Comparison of ENCODE assay signal across 23 mouse cellular contexts in the genomic region with DNA sequence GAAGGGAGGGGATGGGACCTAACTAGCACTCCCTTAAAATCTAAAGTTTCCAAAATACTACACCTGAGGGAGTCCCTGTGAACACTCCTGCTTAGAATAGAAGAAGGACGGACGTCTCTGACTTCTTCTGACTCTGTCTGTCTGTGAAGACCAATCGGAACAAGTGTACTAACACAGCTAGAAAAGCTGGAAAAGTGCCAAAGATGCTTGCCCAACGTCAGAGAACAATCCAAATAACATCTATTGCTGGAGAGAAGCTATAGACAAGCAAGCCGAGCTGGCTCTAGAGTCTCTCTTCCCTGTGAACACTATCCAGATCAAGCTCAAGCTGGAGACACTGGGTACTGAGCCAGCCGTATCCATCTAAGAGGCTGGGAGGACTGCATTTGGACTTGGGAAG. TPM values are rescaled to one million over a fixed set of nuclear protein-coding genes. Genes with fewer than 3 reads are reported as not detected.
DNase-seq lines count a peak whose midpoint lies in the region; ATAC-seq and TF ChIP-seq lines count a peak whose summit lies in the region.
"Had no signal": no experiment of that assay in that cellular context is flagged by ENCODE, and none has a peak within 500 bp of the region (broad histone marks: within the 10 kb centered on the region; RNA-seq: fewer than 3 reads in every experiment).

No protein-coding gene starts in this region.

- H3K9ac ChIP-seq in heart, embryonic 13.5 days, result no peak overlapping the region
- no peak overlapping the region for H3K9ac ChIP-seq in heart, adult 2 months (ENCODE audit: low read depth, low read length)
- H3K9ac ChIP-seq in liver, embryonic 12.5 days, result no peak overlapping the region
- no peak overlapping the region for H3K9ac ChIP-seq in liver, embryonic 11.5 days (ENCODE audit: low read depth, low read length)
- H3K9ac ChIP-seq in ES-Bruce4 (ENCODE audit: low read depth, poor library complexity, severe bottlenecking), result peak overlapping the region; percentile 16; the same call in 1 of the 2 replicates
- H3K9ac ChIP-seq: midbrain, embryonic 13.5 days had no signal

- TF ChIP-seq POLR2A in heart, adult 2 months (IDR thresholded peaks at IDR 0.05; ENCODE audit: insufficient read depth, low read depth, low read length), result no peak
- TF ChIP-seq POLR2A in ES-Bruce4 (IDR thresholded peaks at IDR 0.05; ENCODE audit: insufficient read depth, low read length), result no peak
- TF ChIP-seq POLR2A in embryonic fibroblast, embryonic 13.5 days (IDR thresholded peaks at IDR 0.05; ENCODE audit: low read depth, low read length), result no peak
- no peak for TF ChIP-seq POLR2A in cerebellum, adult 2 months (IDR thresholded peaks at IDR 0.05; ENCODE audit: borderline replicate concordance, insufficient read depth, low read length)

- TF ChIP-seq CTCF in heart, adult 2 months (IDR thresholded peaks at IDR 0.05), result no peak
- TF ChIP-seq CTCF in ES-Bruce4 (IDR thresholded peaks at IDR 0.05; ENCODE audit: low read depth, low read length), result no peak
- TF ChIP-seq CTCF in embryonic fibroblast, embryonic 13.5 days (IDR thresholded peaks at IDR 0.05; ENCODE audit: borderline replicate concordance, insufficient read depth, low read length), result no peak
- no peak for TF ChIP-seq CTCF in cerebellum, adult 2 months (IDR thresholded peaks at IDR 0.05; ENCODE audit: borderline replicate concordance, insufficient read depth, low read depth, low read length)

- peaks cover 5% of the 10 kb centered on the region; the same call in 1 of the 2 replicates for H3K9me3 ChIP-seq in heart, embryonic 13.5 days
- H3K9me3 ChIP-seq in liver, embryonic 12.5 days (replicated peaks), result no peaks in the 10 kb centered on the region
- peaks cover 2% of the 10 kb centered on the region; the same call in 1 of the 2 replicates for H3K9me3 ChIP-seq in liver, embryonic 11.5 days (ENCODE audit: control insufficient read depth, low read length)
- peaks cover 4% of the 10 kb centered on the region; the same call in 1 of the 2 replicates for H3K9me3 ChIP-seq in ES-Bruce4 (replicated peaks; ENCODE audit: control insufficient read depth, insufficient read depth, low read length, poor library complexity, severe bottlenecking)

- H3K4me1 ChIP-seq in heart, embryonic 13.5 days, result peaks cover 11% of the 10 kb centered on the region
- no peaks in the 10 kb centered on the region for H3K4me1 ChIP-seq in heart, adult 2 months (ENCODE audit: control insufficient read depth, insufficient read depth, low read length)
- H3K4me1 ChIP-seq in liver, embryonic 12.5 days, result no peaks in the 10 kb centered on the region
- no peaks in the 10 kb centered on the region for H3K4me1 ChIP-seq in liver, embryonic 11.5 days (replicated peaks; ENCODE audit: control insufficient read depth, insufficient read depth, low read length)
- peaks cover 3% of the 10 kb centered on the region for H3K4me1 ChIP-seq in ES-Bruce4 (ENCODE audit: control insufficient read depth, insufficient read depth, low read length)
- H3K4me1 ChIP-seq in embryonic fibroblast, embryonic 13.5 days (ENCODE audit: control insufficient read depth, insufficient read depth, low read length), result 0 out of 2 replicates have a peak, but pooled peaks cover 4% of the 10 kb centered on the region
- no peaks in the 10 kb centered on the region for H3K4me1 ChIP-seq in cerebellum, adult 2 months (ENCODE audit: control insufficient read depth, insufficient read depth, low read length)

- H3K27ac ChIP-seq in heart, embryonic 13.5 days (replicated peaks), result no peak overlapping the region
- H3K27ac ChIP-seq in heart, adult 2 months, result no peak overlapping the region
- no peak overlapping the region for H3K27ac ChIP-seq in liver, embryonic 12.5 days
- H3K27ac ChIP-seq in liver, embryonic 11.5 days (ENCODE audit: low read depth, low read length), result no peak overlapping the region
- H3K27ac ChIP-seq in ES-Bruce4 (ENCODE audit: insufficient read depth, low read length), result no peak overlapping the region
- H3K27ac ChIP-seq in embryonic fibroblast, embryonic 13.5 days (ENCODE audit: insufficient read depth, low read length), result peak overlapping the region; percentile 9; the same call in 1 of the 2 replicates
- no peak overlapping the region for H3K27ac ChIP-seq in cerebellum, adult 2 months (ENCODE audit: insufficient read depth, low read length)
- H3K27ac ChIP-seq: limb, embryonic 10.5 days; midbrain, embryonic 13.5 days had no signal

- intact Hi-C loops in heart, adult 2 months (cut with DNase I), result no loop called here

- H3K79me2 ChIP-seq in heart, adult 2 months (replicated peaks; ENCODE audit: control insufficient read depth, insufficient read depth, low read length), result no peaks in the 10 kb centered on the region

- no peaks in the 10 kb centered on the region for H3K36me3 ChIP-seq in heart, embryonic 13.5 days
- no peaks in the 10 kb centered on the region for H3K36me3 ChIP-seq in heart, adult 2 months (ENCODE audit: control insufficient read depth, insufficient read depth, low read length)
- no peaks in the 10 kb centered on the region for H3K36me3 ChIP-seq in liver, embryonic 12.5 days
- no peaks in the 10 kb centered on the region for H3K36me3 ChIP-seq in liver, embryonic 11.5 days (ENCODE audit: control insufficient read depth, insufficient read depth, low read length)
- H3K36me3 ChIP-seq in ES-Bruce4 (ENCODE audit: control insufficient read depth, insufficient read depth, low read length, poor library complexity, severe bottlenecking), result no peaks in the 10 kb centered on the region
- H3K36me3 ChIP-seq: limb, embryonic 10.5 days; midbrain, embryonic 13.5 days had no signal

- H3K4me2 ChIP-seq in heart, embryonic 13.5 days, result peak overlapping the region; percentile 55
- peak overlapping the region; percentile 12; the same call in 1 of the 2 replicates for H3K4me2 ChIP-seq in liver, embryonic 12.5 days
- H3K4me2 ChIP-seq in liver, embryonic 11.5 days, result no peak overlapping the region; the same call in 1 of the 2 replicates
- H3K4me2 ChIP-seq: midbrain, embryonic 13.5 days had no signal

- no peak for ATAC-seq in heart, embryonic 13.5 days (ENCODE audit: extremely low read depth, insufficient number of reproducible peaks, low FRiP score, low TSS enrichment)
- no peak for ATAC-seq in liver, embryonic 12.5 days
- no peak for ATAC-seq in liver, embryonic 11.5 days (replicated peaks; ENCODE audit: low FRiP score)
- ATAC-seq: forebrain, embryonic 14.5 days; midbrain, embryonic 13.5 days; Patski had no signal

- WGBS in heart, embryonic 13.5 days, result 54% methylated on average over 6 of the region's 6 CpGs
- 47% methylated on average over 6 of the region's 6 CpGs for WGBS in heart, adult 2 months
- WGBS in liver, embryonic 12.5 days (ENCODE audit: insufficient replicate concordance), result 69% methylated on average over 6 of the region's 6 CpGs
- 79% methylated on average over 6 of the region's 6 CpGs for WGBS in liver, embryonic 11.5 days
- WGBS in cerebellum, adult 2 months, result 45% methylated on average over 6 of the region's 6 CpGs

- no peak for TF ChIP-seq EP300 in heart, adult 2 months (IDR thresholded peaks at IDR 0.05; ENCODE audit: insufficient read depth, low read depth, low read length)
- TF ChIP-seq EP300 in ES-Bruce4 (IDR thresholded peaks at IDR 0.05; ENCODE audit: insufficient read depth, low read depth, low read length), result no peak

- DNase-seq in heart, adult 2 months, result no peak
- no peak for DNase-seq in liver, embryonic 11.5 days (ENCODE audit: low spot score)
- no peak for DNase-seq in cerebellum, adult 2 months
- DNase-seq in spleen, postnatal 10 days (ENCODE audit: low spot score in 2 of 2), result no peak
- DNase-seq: cerebellum, postnatal 36 days; kidney, postnatal 36 days; layer of hippocampus, postnatal 36 days; lung, postnatal 14 days; right cerebral cortex, postnatal 4 days had no signal

- H3K27me3 ChIP-seq in heart, embryonic 13.5 days (replicated peaks), result 0 out of 2 replicates have a peak, but pooled peaks cover 5% of the 10 kb centered on the region
- H3K27me3 ChIP-seq in heart, adult 2 months (ENCODE audit: control insufficient read depth, insufficient read depth, low read length), result no peaks in the 10 kb centered on the region
- no peaks in the 10 kb centered on the region for H3K27me3 ChIP-seq in liver, embryonic 12.5 days (replicated peaks)
- no peaks in the 10 kb centered on the region for H3K27me3 ChIP-seq in liver, embryonic 11.5 days (replicated peaks; ENCODE audit: control insufficient read depth, insufficient read depth, low read length)
- H3K27me3 ChIP-seq in ES-Bruce4 (ENCODE audit: control insufficient read depth, insufficient read depth, low read length, poor library complexity, severe bottlenecking), result no peaks in the 10 kb centered on the region
- peaks cover 2% of the 10 kb centered on the region; the same call in 1 of the 2 replicates for H3K27me3 ChIP-seq in cerebellum, adult 2 months (ENCODE audit: control insufficient read depth, insufficient read depth, low read length)
- H3K27me3 ChIP-seq: Patski had no signal

- H3K4me3 ChIP-seq in heart, embryonic 13.5 days, result peak overlapping the region; percentile 26; the same call in 1 of the 2 replicates
- H3K4me3 ChIP-seq in heart, adult 2 months, result no peak overlapping the region
- no peak overlapping the region for H3K4me3 ChIP-seq in liver, embryonic 12.5 days
- H3K4me3 ChIP-seq in liver, embryonic 11.5 days (ENCODE audit: low read depth, low read length), result no peak overlapping the region
- peak overlapping the region; percentile 76 for H3K4me3 ChIP-seq in ES-Bruce4 (ENCODE audit: low read depth, low read length)
- H3K4me3 ChIP-seq in embryonic fibroblast, embryonic 13.5 days (ENCODE audit: insufficient read depth, low read length), result no peak overlapping the region
- no peak overlapping the region for H3K4me3 ChIP-seq in cerebellum, adult 2 months (replicated peaks; ENCODE audit: insufficient read depth, low read depth, low read length)
- H3K4me3 ChIP-seq: midbrain, embryonic 13.5 days had no signal

RNA-seq across cellular contexts. Expression of a gene that starts 18.0 kb away (rescaled TPM):
- 0.07 and 0.08 TPM in 2 replicates for polyA plus RNA-seq in heart, embryonic 13.5 days (2015; fragmentation: Nextera tagmentation; extraction: Ambion mirVana)
- total RNA-seq in heart, adult 2 months (2021), result not detected
- 0.12 TPM in 1 of 2 replicates, not detected in the other for polyA plus RNA-seq in heart, adult 2 months (2012; rRNA removed)
- polyA plus RNA-seq in liver, embryonic 12.5 days (2016; fragmentation: Nextera tagmentation; extraction: Ambion mirVana), result not detected in 2 replicates
- polyA plus RNA-seq in liver, embryonic 11.5 days (2014; fragmentation: Nextera tagmentation; extraction: Ambion mirVana), result 0.04 and 0.15 TPM in 2 replicates
- polyA plus RNA-seq in ES-Bruce4 (2011; ENCODE audit: insufficient read depth, insufficient read length, low read depth, missing spikeins), result not detected in 2 replicates
- polyA plus RNA-seq in embryonic fibroblast, embryonic 13.5 days (2011; ENCODE audit: insufficient read length, low read depth, missing spikeins), result 6.9 and 14.6 TPM in 2 replicates
- 0.05 and 0.30 TPM in 2 replicates for polyA plus RNA-seq in cerebellum, adult 2 months (2012; rRNA removed)
- total RNA-seq: adrenal gland, adult 18-20 months; heart, postnatal 25 days had no signal
- polyA plus RNA-seq: intestine, embryonic 14.5 days had no signal

RNA-seq across cellular contexts. Expression of a gene that starts 58.1 kb away (rescaled TPM):
- polyA plus RNA-seq in heart, embryonic 13.5 days (2015; fragmentation: Nextera tagmentation; extraction: Ambion mirVana), result not detected in 2 replicates
- total RNA-seq in heart, adult 2 months (2021), result not detected
- polyA plus RNA-seq in heart, adult 2 months (2012; rRNA removed), result not detected in 2 replicates
- 0.19 and 0.30 TPM in 2 replicates for polyA plus RNA-seq in liver, embryonic 12.5 days (2016; fragmentation: Nextera tagmentation; extraction: Ambion mirVana)
- 0.14 TPM in 1 of 2 replicates, not detected in the other for polyA plus RNA-seq in liver, embryonic 11.5 days (2014; fragmentation: Nextera tagmentation; extraction: Ambion mirVana)
- 0.42 TPM in 1 of 2 replicates, not detected in the other for polyA plus RNA-seq in ES-Bruce4 (2011; ENCODE audit: insufficient read depth, insufficient read length, low read depth, missing spikeins)
- polyA plus RNA-seq in embryonic fibroblast, embryonic 13.5 days (2011; ENCODE audit: insufficient read length, low read depth, missing spikeins), result not detected in 2 replicates
- polyA plus RNA-seq in cerebellum, adult 2 months (2012; rRNA removed), result 5.8 and 6.6 TPM in 2 replicates
- total RNA-seq: adrenal gland, adult 18-20 months; gastrocnemius, adult 18-20 months; heart, postnatal 25 days had no signal
- polyA plus RNA-seq: C2C12; forebrain, embryonic 14.5 days; limb, embryonic 10.5 days; midbrain, embryonic 13.5 days; Patski; stomach, embryonic 14.5 days had no signal

Comparison
In these comparisons a context has a peak if more than half of its experiments do, and no peak if none do; other contexts are left out.
1. H3K4me3 ChIP-seq: peak in heart, embryonic 13.5 days (single experiment) and ES-Bruce4 (single experiment); none in heart, adult 2 months (single experiment), liver, embryonic 12.5 days (single experiment), liver, embryonic 11.5 days (single experiment), embryonic fibroblast, embryonic 13.5 days (single experiment) and cerebellum, adult 2 months (single experiment).